Mouse (Mus musculus): ENCODE data around the gene Spsb4. TPM values are rescaled to one million over a fixed set of nuclear protein-coding genes. Genes with fewer than 3 reads are reported as not detected.

The Spsb4 gene
- total RNA-seq, 2 experiments from 2014 or later = 1.3 to 2.2 TPM

DNA sequence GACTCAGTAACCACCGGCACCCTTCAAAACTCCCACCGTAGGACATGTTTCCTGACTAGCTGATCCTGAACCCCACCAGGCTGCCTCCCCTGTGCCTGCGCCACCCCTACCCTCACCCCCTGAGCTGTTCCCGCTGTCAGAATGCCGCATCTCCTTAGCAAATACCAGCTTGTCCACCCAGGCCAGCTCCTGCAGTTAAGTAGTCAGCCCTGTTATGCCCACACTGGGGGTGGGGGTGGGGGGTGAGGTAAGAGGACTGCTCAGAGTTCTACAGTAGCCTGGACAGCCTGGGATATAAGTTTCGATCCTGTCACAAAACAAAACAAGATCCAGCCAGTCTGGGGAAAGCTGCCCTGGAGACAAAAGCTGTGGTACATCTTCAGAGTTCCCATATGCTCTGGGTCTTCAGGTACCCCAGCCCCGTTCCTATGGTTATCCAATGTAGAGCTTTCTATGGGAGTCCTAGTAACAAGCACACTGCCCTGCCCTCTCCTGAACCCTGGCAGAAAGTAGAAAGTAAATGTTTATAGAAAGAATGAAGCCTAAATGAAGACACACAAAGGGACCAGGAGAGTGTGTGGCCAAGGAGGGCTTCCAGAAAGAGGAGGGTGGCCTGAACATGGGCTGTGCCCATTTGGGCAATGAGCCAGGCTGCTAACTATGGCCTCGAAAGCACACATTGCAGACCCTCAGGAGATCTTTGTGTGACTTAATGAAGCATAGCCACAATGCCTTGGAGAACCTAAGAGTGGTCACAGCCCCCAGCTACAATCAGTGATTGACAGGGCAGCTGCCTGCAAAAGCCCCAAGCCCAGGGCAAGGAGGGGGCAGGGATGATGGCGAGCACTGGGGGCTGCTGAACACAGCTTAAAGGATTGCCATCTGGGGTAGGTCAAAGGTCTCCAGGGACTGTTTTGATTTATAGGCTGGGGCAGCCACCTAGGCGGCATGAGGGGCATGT is 38.3 kb downstream of the Spsb4 start:
- no peak for DNase-seq (ENCODE audit: low spot score)

DNA sequence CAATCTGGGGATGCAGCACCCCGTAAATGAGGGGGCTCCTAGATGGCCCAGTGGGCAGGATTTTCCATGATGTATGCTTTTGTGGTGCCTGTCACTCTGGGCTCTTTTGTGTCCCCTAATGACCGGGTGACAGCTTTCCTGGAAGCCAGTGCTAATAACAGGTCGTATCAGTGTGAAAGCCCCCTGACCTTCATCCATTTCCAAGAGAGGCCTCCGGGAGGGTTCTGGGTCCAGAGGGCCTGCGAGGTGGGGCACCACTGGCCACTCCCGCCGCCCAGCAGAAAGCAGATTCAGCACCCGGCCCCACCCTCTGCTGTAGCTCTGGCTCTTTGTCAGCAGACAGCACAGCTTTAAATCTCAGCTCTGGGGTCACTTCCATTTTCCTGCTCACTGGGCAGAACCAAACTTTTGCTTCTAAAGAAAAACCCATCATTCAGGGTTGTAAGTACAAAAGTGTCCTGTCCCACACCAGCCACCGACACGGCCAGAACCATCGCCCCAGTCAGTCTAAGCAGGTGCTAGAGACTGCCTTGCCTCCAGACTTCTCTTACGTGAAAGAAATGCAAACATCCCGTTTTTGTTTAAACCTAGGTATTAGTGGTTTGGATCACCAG is 39.1 kb downstream of the Spsb4 start:
- DNase-seq (ENCODE audit: low spot score) = no peak

DNA sequence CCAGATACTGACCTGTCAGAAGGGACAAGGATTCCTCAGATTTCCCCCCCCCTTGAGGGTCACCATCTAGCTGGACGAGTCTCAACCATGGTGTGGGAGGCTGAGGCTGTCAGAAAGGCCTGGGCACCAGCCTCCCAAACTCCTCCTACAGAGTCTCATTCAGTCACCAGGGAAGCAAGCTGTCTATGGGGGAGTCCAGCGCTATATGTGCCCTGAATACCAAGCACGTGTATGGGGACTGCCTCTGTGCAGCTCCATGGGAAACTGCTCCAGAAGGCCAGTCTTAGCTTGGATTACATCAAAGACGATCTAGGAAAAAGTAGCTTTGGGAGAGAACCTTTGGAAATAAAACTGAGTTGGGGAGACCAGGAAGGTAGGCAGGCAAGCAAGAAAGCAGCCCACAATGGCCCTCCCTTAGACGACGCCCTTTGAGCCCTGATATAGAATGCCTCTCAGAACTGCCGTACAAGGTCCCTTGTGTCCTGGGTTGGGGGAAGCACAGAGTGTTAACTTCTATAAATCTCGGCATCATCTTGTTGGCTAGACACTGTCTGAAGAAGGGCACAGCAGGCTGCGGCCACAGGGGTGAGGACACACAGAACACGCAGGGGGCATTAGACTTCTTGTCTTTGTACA is 40.4 kb downstream of the Spsb4 start:
- no peak for DNase-seq (ENCODE audit: low spot score)

DNA sequence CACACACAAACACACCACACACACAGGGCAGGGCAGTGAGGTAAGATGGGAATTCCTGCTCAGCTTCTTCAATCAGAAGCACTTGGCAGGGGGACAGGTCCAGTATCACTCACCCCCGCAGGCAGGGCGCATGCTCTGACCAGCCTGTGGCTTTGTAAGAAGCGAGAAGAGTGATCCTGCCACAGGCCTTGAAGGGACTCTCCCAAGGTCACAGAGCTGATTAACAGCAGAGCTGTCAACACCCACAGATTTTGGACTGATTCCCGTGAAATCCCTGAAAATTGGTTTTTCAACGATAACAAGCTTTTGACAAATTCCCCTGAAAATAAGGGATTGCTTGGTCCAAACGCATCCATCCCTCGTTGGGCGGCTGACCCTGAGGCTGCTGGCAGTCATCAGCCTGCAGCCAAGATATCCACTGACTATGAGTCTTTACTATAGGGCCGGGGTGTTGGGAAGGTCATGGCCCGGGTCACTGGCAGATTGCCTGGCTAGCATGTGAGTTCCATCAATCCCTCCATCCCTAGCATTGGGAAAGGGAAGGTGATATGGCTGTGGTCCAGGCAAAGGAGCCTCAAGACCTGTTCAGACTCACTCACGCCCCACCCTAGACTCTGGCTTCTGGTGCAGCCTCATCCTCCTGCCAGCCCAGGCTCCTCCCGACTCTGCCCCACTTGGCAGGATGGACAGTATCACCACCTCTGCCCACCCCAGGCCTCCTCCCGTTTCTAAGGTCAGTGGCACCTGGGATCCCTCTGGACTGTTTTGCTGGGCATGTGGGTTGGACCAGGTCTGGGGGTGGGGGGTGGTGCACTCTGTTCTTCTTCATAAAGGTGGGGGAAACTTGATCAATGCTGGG is 41.1 kb downstream of the Spsb4 start:
- no peak for DNase-seq (ENCODE audit: low spot score)

DNA sequence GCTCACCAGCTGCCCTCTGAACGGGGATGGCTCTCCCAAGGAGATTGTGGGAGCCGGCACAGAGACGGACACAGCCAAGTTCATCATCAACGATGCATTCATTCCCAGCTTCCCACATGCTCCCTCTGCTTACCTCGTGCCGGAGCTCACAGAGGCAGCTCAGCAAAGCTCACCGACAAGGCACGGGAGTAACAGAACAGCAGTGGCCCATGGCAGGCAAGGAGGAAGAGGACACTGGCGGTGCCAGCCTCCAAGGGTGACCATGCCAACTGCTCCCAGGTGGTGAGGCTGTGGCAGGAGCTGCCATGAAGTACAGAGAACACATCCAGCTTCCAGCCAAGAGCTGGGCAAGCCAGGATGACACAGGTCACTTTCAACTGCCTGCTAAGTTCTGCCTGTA is 45.6 kb downstream of the Spsb4 start:
- no peak for DNase-seq (ENCODE audit: low spot score)

DNA sequence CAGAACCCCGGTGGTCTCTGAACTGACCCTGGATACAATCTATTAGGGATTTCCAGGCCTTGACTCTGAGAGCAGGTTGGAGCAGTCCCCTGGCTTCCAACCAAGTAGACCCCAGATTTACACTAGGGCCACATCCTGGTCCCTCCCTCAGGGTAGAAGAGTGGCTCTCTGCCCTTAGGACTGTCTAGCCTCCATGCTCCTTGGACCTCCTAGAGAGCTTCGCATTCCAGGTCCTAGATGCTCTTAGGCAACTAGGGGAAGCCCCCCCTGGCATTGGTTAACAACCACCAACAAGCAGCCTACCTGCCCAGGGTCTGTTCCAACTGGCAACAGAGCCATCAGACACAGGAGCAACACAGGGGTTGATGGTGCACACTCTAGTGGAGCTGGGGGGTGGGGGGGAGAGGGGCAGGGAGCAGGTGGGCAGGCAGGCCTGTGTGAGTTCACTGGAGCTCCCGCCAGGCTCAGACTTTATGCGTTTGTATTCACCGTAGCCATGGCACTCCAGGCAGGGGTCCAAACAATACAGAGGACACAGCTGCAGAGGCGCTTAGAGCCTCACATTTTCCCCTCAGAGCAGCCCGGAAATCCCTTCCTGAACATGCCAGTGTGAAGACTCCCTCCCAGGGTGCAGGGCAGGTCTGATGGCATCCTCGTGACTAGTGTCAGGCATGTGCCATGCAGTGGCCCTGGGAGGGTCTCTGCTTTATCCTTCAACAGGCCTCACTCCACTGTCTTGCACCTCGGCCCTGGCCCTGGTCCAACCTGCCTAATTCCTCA is 46.8 kb downstream of the Spsb4 start:
- DNase-seq (ENCODE audit: low spot score) = peak; percentile 73

DNA sequence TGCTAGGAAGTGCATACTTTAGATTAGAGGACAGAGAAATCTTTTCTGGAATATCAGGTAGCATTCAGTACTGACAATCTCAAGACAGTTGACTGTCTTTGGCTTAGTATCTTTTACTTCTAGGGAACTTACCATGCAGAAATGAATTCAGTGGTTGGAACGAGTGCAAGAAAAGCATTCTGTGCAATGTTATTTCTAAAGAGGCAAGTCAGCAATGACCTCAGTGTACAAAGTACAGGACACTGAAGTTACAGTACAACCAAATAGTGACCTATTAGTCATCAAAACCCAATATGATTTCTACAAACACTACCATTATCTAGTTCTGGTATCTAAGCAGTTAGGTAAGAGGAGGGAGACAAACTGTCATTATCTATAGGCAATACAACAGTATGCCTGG is 51.1 kb downstream of the Spsb4 start:
- no peak for DNase-seq (ENCODE audit: low spot score)

DNA sequence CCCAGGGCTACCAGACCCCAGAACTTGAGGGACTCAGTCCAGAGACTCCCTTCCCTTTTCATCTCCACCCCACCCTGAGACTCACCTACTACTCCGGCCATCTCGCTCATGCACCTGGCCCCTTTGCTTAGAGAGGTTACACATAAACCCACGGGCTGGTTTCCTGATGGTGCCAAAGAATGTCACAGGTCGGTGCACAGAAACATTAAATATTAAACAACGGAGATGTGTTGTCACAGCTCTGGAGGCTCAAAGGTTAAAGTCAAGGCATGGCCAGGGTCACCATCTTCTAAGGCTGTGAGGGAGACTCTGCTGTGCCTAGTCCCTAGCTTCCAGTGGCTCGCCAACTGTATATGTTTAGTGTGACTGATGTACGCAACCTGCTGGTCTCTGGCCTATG is 52.2 kb downstream of the Spsb4 start:
- no peak for DNase-seq (ENCODE audit: low spot score)

DNA sequence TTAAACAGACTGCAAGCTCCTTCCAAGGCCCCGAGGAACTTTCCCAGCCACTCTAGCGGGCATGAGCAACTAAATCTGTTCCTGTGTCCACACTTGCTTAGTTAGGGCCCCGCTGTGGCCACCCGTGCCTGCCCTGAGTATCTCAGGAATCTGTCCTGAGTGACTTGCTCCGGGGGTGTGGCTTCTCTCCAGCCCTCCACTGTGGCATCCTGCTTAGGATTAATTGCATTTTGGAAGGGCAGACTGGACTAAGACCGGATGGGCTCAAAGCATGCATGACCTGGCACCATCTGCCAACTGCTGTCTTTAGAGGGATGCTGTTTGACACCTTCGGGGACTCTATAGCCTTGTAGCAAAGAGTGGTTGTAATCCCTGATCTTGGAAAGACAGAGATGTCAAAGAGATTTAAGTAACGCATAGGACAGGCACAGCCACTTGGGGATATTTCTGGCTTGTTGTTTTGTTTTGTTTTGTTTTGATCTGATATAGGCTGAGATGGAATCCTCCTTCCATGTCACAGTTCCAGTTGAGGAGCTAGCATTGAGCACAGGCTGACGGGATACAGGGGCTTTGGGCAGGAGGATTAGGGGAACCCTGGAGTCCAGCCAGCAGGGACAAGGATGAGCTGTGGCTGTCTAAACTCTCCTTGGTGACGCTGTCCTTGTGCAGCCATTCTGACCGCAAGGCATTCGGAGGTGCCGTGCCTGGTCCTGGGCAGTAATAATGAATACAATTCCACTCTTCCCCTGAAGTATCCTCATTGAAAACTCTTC is 55.0 kb downstream of the Spsb4 start:
- DNase-seq (ENCODE audit: low spot score) = no peak

DNA sequence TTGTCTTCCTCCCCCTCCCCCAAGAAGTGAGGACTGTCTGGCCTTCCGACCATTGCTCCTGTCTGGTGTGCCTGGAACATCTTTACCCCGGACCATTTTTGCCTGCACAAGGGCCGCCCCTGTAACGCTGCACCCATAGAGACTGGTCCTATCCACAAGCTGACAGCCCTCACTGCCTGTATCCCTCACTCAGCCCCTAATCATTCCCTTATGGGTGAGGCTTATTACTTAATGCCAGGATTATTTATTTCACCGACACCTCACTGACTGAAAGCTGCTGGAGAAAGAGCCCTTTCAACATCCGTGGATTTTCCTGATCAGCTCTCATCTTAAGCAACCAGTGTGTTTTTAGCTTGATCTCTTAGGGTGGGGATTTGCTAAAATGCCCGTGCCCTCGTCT is 55.9 kb downstream of the Spsb4 start:
- DNase-seq (ENCODE audit: low spot score) = no peak

DNA sequence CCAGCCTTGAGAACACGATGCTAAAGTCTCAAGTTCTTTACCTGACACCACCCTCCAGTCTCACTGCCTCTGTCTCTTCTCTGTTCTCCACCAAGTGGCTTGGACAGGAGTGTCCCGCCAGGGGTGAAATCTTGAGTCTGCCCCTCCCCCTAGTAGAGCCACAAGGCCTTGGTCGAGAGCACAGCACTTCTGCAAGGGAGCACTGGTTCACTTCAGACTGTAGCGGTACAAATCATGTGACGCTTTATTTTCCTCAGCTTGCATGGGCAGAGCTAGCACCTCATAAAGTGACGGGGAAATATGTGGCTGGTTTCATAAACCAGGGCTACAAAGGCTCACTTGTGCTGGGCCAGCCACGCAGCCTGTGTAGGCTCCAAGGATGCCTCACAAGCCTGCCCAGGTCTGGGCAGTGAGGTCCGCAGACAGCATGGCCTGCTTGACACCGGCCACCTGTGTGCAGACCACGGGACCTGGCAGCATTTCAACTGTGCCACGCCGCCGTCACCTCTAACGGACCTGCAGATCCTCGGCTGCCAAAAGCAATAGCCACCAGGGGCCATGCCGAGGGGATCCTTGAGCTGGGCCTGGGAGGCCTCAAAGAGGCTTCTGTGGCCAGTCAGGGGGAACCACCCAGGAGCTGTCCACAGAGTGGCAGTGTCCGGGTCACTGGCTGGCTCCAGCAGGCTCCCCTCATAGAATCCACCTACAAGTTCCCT is 56.5 kb downstream of the Spsb4 start:
- no peak for DNase-seq (ENCODE audit: low spot score)

DNA sequence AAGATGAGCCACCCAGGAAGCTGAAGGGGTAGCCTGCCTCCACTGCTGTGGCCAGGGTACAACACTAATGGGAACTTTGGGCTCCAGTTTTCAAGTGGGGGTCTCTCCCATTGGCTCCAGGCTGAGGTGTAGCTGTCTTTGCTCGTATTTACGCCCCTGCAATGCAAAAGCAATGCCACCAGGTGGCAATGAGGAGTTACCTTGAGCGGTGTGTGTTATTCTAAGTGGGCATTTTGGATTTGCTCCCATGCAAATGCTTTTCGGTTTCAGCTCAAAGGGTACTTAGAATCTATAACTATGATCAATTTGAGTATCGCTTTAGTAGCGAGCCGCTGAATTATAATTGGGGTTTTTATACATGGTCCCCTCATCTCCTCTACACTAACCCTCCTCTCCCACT is 57.6 kb downstream of the Spsb4 start:
- peak; percentile 25 for DNase-seq (ENCODE audit: low spot score)

DNA sequence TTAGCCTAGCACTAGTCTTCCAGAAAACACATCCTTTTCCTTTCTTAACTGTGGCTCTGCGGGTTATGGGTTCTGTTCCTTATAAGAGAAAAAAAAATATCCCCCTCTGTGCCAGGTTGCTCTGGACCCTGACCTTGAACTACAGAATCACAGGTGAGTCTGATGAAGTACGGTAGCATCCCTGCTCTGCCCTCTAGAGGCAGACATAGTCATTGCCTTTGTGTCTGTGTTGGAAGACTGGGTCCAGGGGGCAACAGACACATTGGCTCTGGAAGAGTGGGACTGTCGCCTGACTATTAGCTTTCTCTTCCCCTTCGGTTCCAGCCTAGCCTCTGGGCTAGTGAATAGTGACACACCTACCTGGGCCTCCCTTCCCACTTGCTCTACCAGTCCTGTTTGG is 58.4 kb downstream of the Spsb4 start:
- DNase-seq (ENCODE audit: low spot score) = no peak

DNA sequence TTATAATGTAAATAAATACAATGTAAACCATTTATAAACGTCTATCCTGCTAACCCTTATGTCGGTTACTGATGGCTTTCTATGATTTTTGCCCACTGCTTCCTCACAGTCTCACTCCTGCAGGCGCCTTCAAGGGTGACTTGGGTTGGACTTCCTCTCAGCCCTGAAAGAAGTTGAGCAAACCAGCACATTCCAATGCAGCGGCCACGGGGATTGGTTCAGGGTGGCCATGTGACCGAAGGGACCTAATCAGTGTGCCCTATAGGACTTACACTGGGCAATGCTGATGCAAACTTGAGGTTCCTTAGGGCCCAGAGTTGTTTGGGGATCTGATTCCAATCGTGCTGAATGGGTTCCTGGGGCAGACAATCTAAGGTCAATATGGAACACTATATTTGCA is 59.2 kb downstream of the Spsb4 start:
- no peak for DNase-seq (ENCODE audit: low spot score)

DNA sequence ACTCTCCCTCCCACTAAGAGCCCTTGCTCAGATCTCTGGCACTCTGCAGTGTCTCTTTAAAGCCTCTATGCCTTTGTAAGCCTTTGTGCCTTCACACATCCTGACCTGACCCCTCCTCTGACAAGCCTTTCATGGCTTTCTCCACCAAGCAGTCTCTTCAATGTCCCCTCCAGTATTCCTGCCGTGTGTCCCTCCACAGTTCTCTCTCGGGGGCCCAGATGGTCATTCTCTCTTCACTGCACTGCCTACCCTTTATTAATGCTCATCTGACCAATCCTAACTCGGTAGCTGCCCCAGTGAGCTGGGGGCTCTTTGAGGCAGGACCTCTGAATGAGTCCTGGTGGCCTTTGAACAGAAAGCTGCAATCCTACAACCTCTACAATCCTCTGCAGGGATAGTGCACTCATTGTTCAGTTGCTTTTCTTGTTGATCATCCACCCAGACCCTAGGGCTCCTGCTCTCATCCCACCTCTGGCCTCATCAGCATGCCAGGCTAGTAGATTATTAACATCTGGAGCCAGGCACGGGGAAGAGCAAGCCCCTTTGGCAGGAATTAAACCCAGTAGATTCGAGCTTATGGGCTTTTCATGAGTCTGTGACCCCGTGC is 60.5 kb downstream of the Spsb4 start:
- DNase-seq (ENCODE audit: low spot score) = no peak

DNA sequence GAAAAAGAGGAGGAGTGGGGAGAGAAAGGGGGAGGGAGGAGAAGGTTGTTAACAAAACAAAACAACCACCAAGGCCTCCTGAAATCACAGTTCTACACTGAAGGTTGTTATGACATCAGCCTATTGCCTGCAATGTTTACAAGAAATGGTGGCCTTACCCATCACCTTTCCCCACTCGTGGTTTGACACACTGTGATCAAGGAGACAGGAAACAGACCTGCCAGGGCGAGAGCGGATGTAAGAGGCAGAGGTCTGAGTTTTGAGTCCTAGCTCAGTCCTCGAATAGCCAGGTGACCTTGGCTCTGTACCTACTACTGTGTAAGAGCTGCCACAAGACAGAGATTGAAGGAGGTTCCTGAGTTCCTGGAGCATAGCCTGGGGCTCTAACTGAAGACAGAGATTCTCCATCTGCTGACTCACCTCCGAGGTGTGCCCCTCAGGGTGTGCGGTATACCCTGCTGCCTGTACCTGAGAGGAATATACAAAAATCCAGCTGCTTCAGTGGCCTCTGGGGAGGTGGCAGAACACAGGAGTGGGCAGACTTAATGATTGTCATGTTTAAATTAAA is 61.3 kb downstream of the Spsb4 start:
- DNase-seq (ENCODE audit: low spot score) = no peak

DNA sequence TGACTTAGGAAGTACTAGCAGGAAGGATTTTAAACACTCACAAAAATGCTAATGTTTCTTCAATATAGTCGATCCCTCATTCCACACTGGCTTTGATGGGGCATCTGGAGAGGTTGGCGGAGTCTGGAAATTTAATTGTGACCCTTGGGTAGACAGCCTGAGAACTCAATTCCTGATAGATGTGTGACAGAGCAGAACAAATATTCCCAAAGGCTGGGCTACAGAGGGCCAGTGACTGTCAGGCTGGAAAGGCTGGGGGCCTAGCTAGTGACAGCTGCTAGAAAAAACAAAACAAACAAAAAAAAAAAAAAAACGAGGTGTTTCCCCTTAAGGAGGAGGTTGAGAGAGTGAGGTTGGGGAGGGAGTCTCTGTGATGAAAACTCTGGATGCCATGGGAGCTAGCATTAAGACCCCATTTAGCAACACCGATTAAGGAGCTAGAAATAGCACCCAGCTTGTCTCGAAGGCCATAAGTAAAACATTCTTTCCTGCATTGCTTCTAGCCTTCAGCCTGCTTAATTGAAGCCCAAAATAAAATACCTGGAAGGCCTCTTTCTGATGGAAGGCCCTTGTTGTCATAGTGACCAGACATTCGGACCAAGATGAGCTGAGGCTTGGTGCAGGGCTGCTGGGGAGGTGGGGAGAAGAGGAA is 61.9 kb downstream of the Spsb4 start:
- DNase-seq (ENCODE audit: low spot score) = no peak
